Mouse (Mus musculus): ENCODE data around the gene Mfap3.

Gene Mfap3

GRCm38 (mm10) chr11:57582818-57583635 lies 64.6 kb downstream of the Mfap3 start:
- intact Hi-C loops (cut with DNase I) = no loop called here
